Mouse (Mus musculus): ENCODE measurements around the gene Lss.

GRCm38 (mm10) chr10:76505865-76506264 lies 25.5 kb upstream of the Lss start:
- no peak for TF ChIP-seq CTCF (IDR thresholded peaks at IDR 0.05)
- TF ChIP-seq EP300 (IDR thresholded peaks at IDR 0.05), result no peak
